Mouse (Mus musculus): Measurements from ENCODE around the gene Gde1.

- TF ChIP-seq CTCF (IDR thresholded peaks at IDR 0.05; ENCODE audit: low read depth, low read length) (no peak), GATA1 (IDR thresholded peaks at IDR 0.05; ENCODE audit: borderline replicate concordance, low read length) (no peak)
Observed at GRCm38 (mm10) chr7:118705101-118705961, at the start of gene Gde1.
